Mouse (Mus musculus) CD4-positive, CD25-positive, alpha-beta regulatory T cell, adult 2 months (primary cell): ENCODE measurements at regions not wholly inside any gene's neighbourhood (a gene's known extent, or its start where the extent isn't known, plus 50 kb on each side); places are given as distances from the start of the nearest gene placed in this dataset.

ENCODE experiments used
- DNase-seq: peaks from one replicate; pipeline ENCODE4 v3.0.0-alpha.2; 2012; ENCODE audit warnings: low read depth, low spot score

DNA sequence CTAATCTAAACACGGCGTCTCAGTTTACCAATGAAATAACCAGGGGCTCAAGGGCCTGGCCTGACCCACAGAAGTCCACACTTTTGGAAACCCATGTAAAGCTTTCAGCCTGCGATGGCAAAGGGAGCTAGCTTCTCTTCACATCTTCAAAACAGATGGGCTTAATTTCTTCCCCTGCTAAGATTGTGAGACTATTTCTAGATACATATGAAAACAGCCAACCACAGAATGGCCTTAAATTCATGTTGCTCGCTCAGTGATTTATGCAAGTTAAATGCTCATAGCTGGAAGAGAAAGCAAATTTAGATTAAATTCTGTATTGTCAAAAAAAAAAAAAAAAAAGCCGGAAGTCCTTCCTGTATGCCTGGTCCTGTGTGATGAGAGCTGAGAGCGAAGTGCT lies 53.2 kb upstream of the Epha4 start:
- no peak for DNase-seq

DNA sequence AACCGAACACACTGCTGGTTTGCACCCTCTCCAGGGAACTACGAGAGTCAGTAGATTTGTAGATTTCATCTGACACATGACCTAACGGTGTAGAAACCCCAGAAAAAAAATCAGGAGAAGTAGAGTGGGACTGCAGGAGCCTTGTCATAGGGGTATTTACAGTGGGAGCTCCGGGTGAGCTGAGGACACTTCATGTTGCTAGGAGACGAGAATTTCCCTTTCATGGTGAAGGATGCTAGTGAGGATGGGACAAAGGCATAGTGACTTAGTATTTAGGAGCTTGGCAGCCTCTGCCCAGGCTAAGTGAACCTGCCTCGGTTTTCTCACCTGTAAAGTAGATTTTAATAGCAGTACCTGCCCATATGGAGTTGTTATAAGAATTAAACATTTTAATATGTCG lies 52.8 kb upstream of the Epha4 start:
- DNase-seq, result no peak
